Mouse (Mus musculus): ENCODE measurements at regions not wholly inside any gene's neighbourhood (a gene's known extent, or its start where the extent isn't known, plus 50 kb on each side); places are given as distances from the start of the nearest gene placed in this dataset.

GRCm38 (mm10) chr19:27120876-27121275 is 95.4 kb upstream of the Vldlr start:
- Histone ChIP-seq H3K27me3 (ENCODE audit: control insufficient read depth in 1 of 2, insufficient read depth in 2 of 2, low read length in 2 of 2) (no peaks in the 10 kb centered on the region), H3K36me3 (ENCODE audit: control insufficient read depth in 1 of 2, insufficient read depth in 2 of 2, low read length in 2 of 2) (no peaks in the 10 kb centered on the region), H3K4me3 (ENCODE audit: control insufficient read depth in 1 of 2, insufficient read depth in 1 of 2, low read depth in 2 of 2, low read length in 2 of 2) (no peak overlapping the region), H3K27ac (ENCODE audit: control insufficient read depth, low read depth, low read length) (no peak overlapping the region), H3K9ac (ENCODE audit: control insufficient read depth, low read depth, low read length, poor library complexity, severe bottlenecking) (no peak overlapping the region), H3K4me1 (ENCODE audit: control insufficient read depth in 1 of 2, insufficient read depth in 2 of 2, low read length in 2 of 2) (no peaks in the 10 kb centered on the region), H3K79me2 (ENCODE audit: control insufficient read depth, insufficient read depth, low read length, poor library complexity) (no peaks in the 10 kb centered on the region), H3K9me3 (replicated peaks; ENCODE audit: insufficient read depth, low read length) (no peaks in the 10 kb centered on the region)
- no peak for DNase-seq (ENCODE audit: low read depth, low spot score)
- TF ChIP-seq SIN3A (IDR thresholded peaks at IDR 0.05; ENCODE audit: low read length) (no peak), CHD2 (IDR thresholded peaks at IDR 0.05; ENCODE audit: low read length) (no peak), GABPA (IDR thresholded peaks at IDR 0.05; ENCODE audit: low read depth, low read length) (no peak), JUND (IDR thresholded peaks at IDR 0.05; ENCODE audit: low read depth, low read length) (no peak), KAT2A (conservative IDR thresholded peaks at IDR 0.05; ENCODE audit: low read depth, low read length) (no peak), RCOR1 (IDR thresholded peaks at IDR 0.05; ENCODE audit: low read depth, low read length) (no peak), RAD21 (IDR thresholded peaks at IDR 0.05; ENCODE audit: low read depth, low read length) (no peak), POLR2AphosphoS2 (IDR thresholded peaks at IDR 0.05; ENCODE audit: low read length) (no peak), GATA1 (IDR thresholded peaks at IDR 0.05; ENCODE audit: low read depth, low read length) (no peak), ELF1 (IDR thresholded peaks at IDR 0.05; ENCODE audit: low read depth, low read length) (no peak)

GRCm38 (mm10) chr19:27122348-27122747 is 93.9 kb upstream of the Vldlr start:
- no peaks in the 10 kb centered on the region for H3K36me3 ChIP-seq (ENCODE audit: control insufficient read depth in 1 of 2, insufficient read depth in 2 of 2, low read length in 2 of 2)
- no peak overlapping the region for H3K4me3 ChIP-seq (ENCODE audit: control insufficient read depth in 1 of 2, insufficient read depth in 1 of 2, low read depth in 2 of 2, low read length in 2 of 2)
- no peaks in the 10 kb centered on the region for H3K79me2 ChIP-seq (ENCODE audit: control insufficient read depth, insufficient read depth, low read length, poor library complexity)
- no peaks in the 10 kb centered on the region for H3K4me1 ChIP-seq (ENCODE audit: control insufficient read depth in 1 of 2, insufficient read depth in 2 of 2, low read length in 2 of 2)
- no peak overlapping the region for H3K9ac ChIP-seq (ENCODE audit: control insufficient read depth, low read depth, low read length, poor library complexity, severe bottlenecking)
- DNase-seq (ENCODE audit: low read depth, low spot score): no peak
- TF ChIP-seq BHLHE40 (IDR thresholded peaks at IDR 0.05; ENCODE audit: borderline replicate concordance, low read depth, low read length) (no peak), MAX (IDR thresholded peaks at IDR 0.05; ENCODE audit: low read length) (no peak), MAFK (IDR thresholded peaks at IDR 0.05; ENCODE audit: borderline replicate concordance, low read depth, low read length) (no peak), USF1 (IDR thresholded peaks at IDR 0.05; ENCODE audit: low read depth, low read length) (no peak), MYB (IDR thresholded peaks at IDR 0.05; ENCODE audit: low read depth, low read length) (no peak), NRF1 (IDR thresholded peaks at IDR 0.05; ENCODE audit: insufficient read depth, low read depth, low read length, poor library complexity, severe bottlenecking) (no peak), ETS1 (IDR thresholded peaks at IDR 0.05; ENCODE audit: low read depth, low read length) (no peak)
- H3K27me3 ChIP-seq (ENCODE audit: control insufficient read depth in 1 of 2, insufficient read depth in 2 of 2, low read length in 2 of 2): no peaks in the 10 kb centered on the region
- H3K9me3 ChIP-seq (replicated peaks; ENCODE audit: insufficient read depth, low read length): no peaks in the 10 kb centered on the region
- no peak overlapping the region for H3K27ac ChIP-seq (ENCODE audit: control insufficient read depth, low read depth, low read length)

GRCm38 (mm10) chr19:27123334-27123733 is 93.0 kb upstream of the Vldlr start:
- Histone ChIP-seq H3K9me3 (replicated peaks; ENCODE audit: insufficient read depth, low read length) (no peaks in the 10 kb centered on the region), H3K4me3 (ENCODE audit: control insufficient read depth in 1 of 2, insufficient read depth in 1 of 2, low read depth in 2 of 2, low read length in 2 of 2) (no peak overlapping the region), H3K4me1 (ENCODE audit: control insufficient read depth in 1 of 2, insufficient read depth in 2 of 2, low read length in 2 of 2) (no peaks in the 10 kb centered on the region), H3K27me3 (ENCODE audit: control insufficient read depth in 1 of 2, insufficient read depth in 2 of 2, low read length in 2 of 2) (no peaks in the 10 kb centered on the region), H3K27ac (ENCODE audit: control insufficient read depth, low read depth, low read length) (no peak overlapping the region), H3K9ac (ENCODE audit: control insufficient read depth, low read depth, low read length, poor library complexity, severe bottlenecking) (no peak overlapping the region), H3K36me3 (ENCODE audit: control insufficient read depth in 1 of 2, insufficient read depth in 2 of 2, low read length in 2 of 2) (no peaks in the 10 kb centered on the region), H3K79me2 (ENCODE audit: control insufficient read depth, insufficient read depth, low read length, poor library complexity) (no peaks in the 10 kb centered on the region)
- no peak for DNase-seq (ENCODE audit: low read depth, low spot score)
- TF ChIP-seq RCOR1 (IDR thresholded peaks at IDR 0.05; ENCODE audit: low read depth, low read length): no peak
- TF ChIP-seq ETS1 (IDR thresholded peaks at IDR 0.05; ENCODE audit: low read depth, low read length): no peak
- TF ChIP-seq NRF1 (IDR thresholded peaks at IDR 0.05; ENCODE audit: insufficient read depth, low read depth, low read length, poor library complexity, severe bottlenecking): no peak
- no peak for TF ChIP-seq GATA1 (IDR thresholded peaks at IDR 0.05; ENCODE audit: low read depth, low read length)
- TF ChIP-seq TCF12 (IDR thresholded peaks at IDR 0.05; ENCODE audit: low read depth, low read length): no peak
- TF ChIP-seq HCFC1 (IDR thresholded peaks at IDR 0.05; ENCODE audit: low read depth, low read length): no peak
- no peak for TF ChIP-seq MAX (IDR thresholded peaks at IDR 0.05; ENCODE audit: low read length)
- TF ChIP-seq SIN3A (IDR thresholded peaks at IDR 0.05; ENCODE audit: low read length): no peak
- TF ChIP-seq CHD2 (IDR thresholded peaks at IDR 0.05; ENCODE audit: low read length): no peak
- TF ChIP-seq CHD1 (IDR thresholded peaks at IDR 0.05; ENCODE audit: low read depth, low read length): no peak
- no peak for TF ChIP-seq POLR2AphosphoS5 (IDR thresholded peaks at IDR 0.05; ENCODE audit: borderline replicate concordance, low read depth, low read length)
